Mouse (Mus musculus) spleen, adult 10 weeks (tissue): Measurements from ENCODE around the gene Ms4a6b. TPM values are rescaled to one million over a fixed set of nuclear protein-coding genes. Genes with fewer than 3 reads are reported as not detected.

Experiments
- polyA plus RNA-seq: library from polyadenylated mRNA; stranded (reverse); fragments of 350-450 nt; fragmentation: Illumina TruSeq; extraction: RNeasy Lipid Tissue Mini Kit (QIAGEN cat#74804); gene quantifications from one replicate; pipeline ENCODE4 v1.2.3, GENCODE M21; 2015; ENCODE audit warnings: low replicate concordance; ENCODE audit not compliant: insufficient read depth

Ms4a6b gene
- polyA plus RNA-seq: 285 TPM

GRCm38 (mm10) chr19:11516246-11516645 is at the start of gene Ms4a6b:
Gene Ms4a6b (plus strand): TSS chr19:11516512.

DNA sequence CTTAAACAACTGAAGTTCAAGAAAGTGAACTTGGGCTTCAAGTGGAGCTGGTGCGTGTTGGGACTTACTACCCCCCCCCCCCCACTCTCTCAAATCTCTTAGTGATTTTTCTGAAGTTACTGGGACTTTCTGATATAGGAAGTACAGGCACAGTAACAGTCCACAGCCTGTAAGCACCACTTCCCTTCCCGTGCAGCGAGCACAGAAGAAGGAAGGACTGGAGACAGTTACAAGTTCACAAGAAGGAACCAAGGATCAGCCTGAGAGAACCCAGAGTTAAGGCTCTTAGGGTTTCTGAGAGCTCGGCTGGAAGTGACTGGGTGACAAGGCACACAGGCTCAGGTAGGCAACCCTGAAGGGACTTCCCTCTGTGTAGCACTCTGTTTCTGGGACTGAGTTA is 47.1 kb upstream of the Ms4a6b start, which contains the start of gene Ms4a6c:
Gene Ms4a6c (plus strand): TSS at position 152 of the 400 bp plus-strand sequence.

DNA sequence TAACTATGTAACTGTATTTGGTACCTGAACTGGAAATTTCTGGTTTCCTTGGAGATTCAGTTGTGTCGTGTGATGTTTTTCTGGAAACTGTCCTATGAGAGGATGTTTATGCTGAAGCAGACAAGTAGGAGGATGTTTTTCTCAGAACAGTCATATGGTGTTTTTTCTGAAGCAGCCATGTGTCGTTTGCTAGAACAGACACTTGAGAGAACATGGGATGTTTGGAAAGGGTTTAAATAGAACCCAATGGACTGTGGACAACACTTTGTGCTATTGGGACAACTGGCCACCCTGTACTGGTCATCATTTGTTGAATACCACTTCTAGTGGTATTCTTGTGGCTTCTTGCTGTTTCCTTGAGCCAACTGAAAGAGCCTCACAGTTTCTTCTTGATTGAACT is 30.6 kb upstream of the Ms4a6b start, which contains the start of gene Gm8369:
Gene Gm8369 (plus strand): TSS at position 193 of the 400 bp plus-strand sequence.

GRCm38 (mm10) chr19:11536593-11536992 is 20.3 kb downstream of the Ms4a6b start, which contains the start of gene Ms4a4d:
Gene Ms4a4d (plus strand): TSS chr19:11536801.

Other genes starting within 250 kb of the Ms4a6b start
- not detected for gene Ms4a5, start 232.6 kb upstream of the Ms4a6b start, polyA plus RNA-seq
- gene Ms4a14, start 202.1 kb upstream of the Ms4a6b start, polyA plus RNA-seq: 3.4 TPM
- gene Ms4a7, start 180.4 kb upstream of the Ms4a6b start, polyA plus RNA-seq: 27.2 TPM
- 8.1 TPM for gene Ms4a4a, start 141.0 kb upstream of the Ms4a6b start, polyA plus RNA-seq
- 282 TPM for gene Ms4a4c, start 111.7 kb upstream of the Ms4a6b start, polyA plus RNA-seq
- gene Ms4a4b, start 73.0 kb upstream of the Ms4a6b start, polyA plus RNA-seq: 535 TPM
- 131 TPM for gene Ms4a6c, start 47.1 kb upstream of the Ms4a6b start, polyA plus RNA-seq
- gene Gm8369, start 30.6 kb upstream of the Ms4a6b start, polyA plus RNA-seq: 245 TPM
- gene Ms4a4d, start 20.3 kb downstream of the Ms4a6b start, polyA plus RNA-seq: 25.1 TPM
- 11.1 TPM for gene Ms4a6d, start 88.3 kb downstream of the Ms4a6b start, polyA plus RNA-seq
- 2.0 TPM for gene Ms4a2, start 107.2 kb downstream of the Ms4a6b start, polyA plus RNA-seq
- 0.83 TPM for gene Ms4a3, start 124.3 kb downstream of the Ms4a6b start, polyA plus RNA-seq
- gene Oosp2, start 144.0 kb downstream of the Ms4a6b start, polyA plus RNA-seq: 1.3 TPM
- 8.4 TPM for gene Oosp1, start 174.6 kb downstream of the Ms4a6b start, polyA plus RNA-seq
- gene Oosp3, start 180.5 kb downstream of the Ms4a6b start, polyA plus RNA-seq: not detected
- gene Gif, start 231.0 kb downstream of the Ms4a6b start, polyA plus RNA-seq: not detected